In the genomic region with DNA sequence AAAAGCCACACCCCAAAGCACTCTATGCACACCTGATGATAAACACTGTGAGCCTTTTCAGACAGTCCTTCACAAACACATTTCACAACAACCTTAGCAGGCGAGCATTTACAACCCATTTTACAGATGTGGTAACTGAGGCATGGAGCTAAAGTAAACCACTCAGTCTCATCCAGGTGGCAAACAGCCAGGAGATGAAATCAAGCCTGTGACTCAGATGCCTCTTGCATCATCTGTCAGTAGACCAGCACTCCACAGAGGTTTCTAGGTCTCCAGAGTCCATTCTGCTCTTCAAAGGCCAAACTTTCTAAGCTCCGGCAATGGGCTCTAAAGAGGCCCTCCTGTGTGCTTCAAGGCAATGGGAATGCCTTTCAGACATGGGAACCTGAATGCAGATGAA, we compare ENCODE assay signal across 13 mouse cellular contexts.
DNase-seq lines count a peak whose midpoint lies in the region.
"Had no signal": no experiment of that assay in that cellular context is flagged by ENCODE, and none has a peak within 500 bp of the region (broad histone marks: within the 10 kb centered on the region; RNA-seq: fewer than 3 reads in every experiment).

No protein-coding gene starts in this region.

- DNase-seq in gastrocnemius, adult 18-20 months (ENCODE audit: low spot score) = peak; percentile 12
- no peak for DNase-seq in gastrocnemius, postnatal 25 days
- peak; percentile 61 for DNase-seq in urinary bladder, postnatal 14 days (ENCODE audit: low spot score)
- no peak for DNase-seq in urinary bladder, adult 2 months (ENCODE audit: low spot score)
- peak; percentile 64 for DNase-seq in adrenal gland, postnatal 25 days
- DNase-seq in cerebellum, postnatal 36 days = no peak
- DNase-seq in kidney, adult 11 months = no peak
- no peak for DNase-seq in gastrocnemius, adult 8-10 months (ENCODE audit: low spot score in 2 of 2)
- DNase-seq: cerebellum, postnatal 25 days; kidney, adult 9 months; kidney, postnatal 36 days; right cerebral cortex, postnatal 25 days; thymus, postnatal 4 days had no signal

Comparison
In these comparisons a context has a peak if more than half of its experiments do, and no peak if none do; other contexts are left out.
1. DNase-seq: peak in gastrocnemius, adult 18-20 months (single experiment), urinary bladder, postnatal 14 days (single experiment) and adrenal gland, postnatal 25 days (single experiment); none in gastrocnemius, postnatal 25 days (single experiment), urinary bladder, adult 2 months (single experiment), cerebellum, postnatal 36 days (0 of 2), kidney, adult 11 months (single experiment) and gastrocnemius, adult 8-10 months (0 of 2).